Mouse (Mus musculus) kidney, postnatal 25 days (tissue): ENCODE results near the gene Cers2.

Experiments used
- DNase-seq, 2 experiments: peaks; one replicate each; pipeline ENCODE4 v3.0.0; 2021; ENCODE audit warnings: mixed read lengths in 2 of 2

The Cers2 gene

GRCm38 (mm10) chr3:95290156-95290555 is 24.4 kb upstream of the Cers2 start:
- DNase-seq: no peak

- DNase-seq: peak in 1 of 2 experiments; percentile 48
Measured at GRCm38 (mm10) chr3:95291041-95291440, 23.6 kb upstream of the Cers2 start.

DNA sequence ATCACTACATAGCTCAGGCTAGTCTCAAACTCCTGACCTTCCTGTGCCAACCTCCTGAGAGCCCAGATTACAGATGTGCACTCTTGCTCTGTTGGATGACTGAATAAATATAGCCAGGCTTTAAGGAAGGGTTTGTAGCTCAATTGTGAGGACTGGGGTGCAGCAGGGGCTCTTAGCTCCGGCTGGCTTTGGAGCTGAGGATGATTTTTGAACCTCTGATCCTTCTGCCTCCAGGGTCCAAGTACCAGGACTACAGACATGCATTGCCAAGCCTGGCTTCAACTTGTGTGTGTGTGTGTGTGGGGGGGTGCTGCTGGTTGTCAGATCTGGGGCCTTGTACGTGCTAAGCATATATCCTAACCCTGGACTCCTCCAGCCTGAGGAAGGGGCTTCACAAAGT is 21.7 kb upstream of the Cers2 start:
- DNase-seq: no peak

- DNase-seq: peak; percentile 57 to 85
Measured at GRCm38 (mm10) chr3:95293537-95293936, 21.1 kb upstream of the Cers2 start.

DNA sequence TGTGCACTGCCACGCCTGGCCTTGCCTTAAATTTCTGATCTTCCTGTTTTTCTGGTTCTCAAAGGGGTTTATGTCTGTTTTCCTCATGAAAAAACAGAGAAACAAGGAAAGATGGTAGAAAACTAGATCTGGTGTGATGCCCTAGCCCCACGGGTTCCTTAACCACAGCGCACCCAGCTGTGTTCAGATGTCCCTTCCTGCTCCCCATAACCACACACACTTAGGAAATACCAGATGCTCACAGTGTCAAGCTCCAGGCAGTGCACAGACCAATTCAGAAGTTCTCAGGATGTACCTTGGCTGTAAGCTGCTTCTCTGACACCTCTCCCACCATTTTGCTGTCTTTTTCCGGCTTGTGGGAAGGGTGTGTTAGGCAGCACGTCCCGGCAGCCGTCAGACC is 20.3 kb upstream of the Cers2 start:
- no peak for DNase-seq

DNA sequence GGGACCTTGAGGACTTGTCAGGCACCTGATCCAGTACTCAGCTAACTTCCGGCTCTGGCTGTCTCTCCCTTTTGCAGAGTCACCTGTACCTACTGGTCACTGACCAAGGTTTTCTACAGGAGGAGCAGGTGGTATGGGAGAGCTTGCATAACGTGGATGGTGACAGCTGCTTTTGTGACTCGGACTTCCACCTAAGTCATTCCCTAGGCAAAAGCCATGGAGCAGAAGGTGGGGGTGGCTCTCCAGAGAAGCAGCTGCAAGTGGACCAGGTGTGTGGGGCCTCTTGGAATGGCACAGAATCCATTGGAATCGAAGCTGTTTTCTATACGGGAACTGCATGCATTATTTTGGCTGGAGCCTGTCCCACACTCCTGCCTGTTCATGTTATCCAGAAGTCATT is 19.9 kb upstream of the Cers2 start:
- DNase-seq: no peak

GRCm38 (mm10) chr3:95295321-95296102 is 19.1 kb upstream of the Cers2 start:
- DNase-seq: peak; percentile 69 to 87

DNA sequence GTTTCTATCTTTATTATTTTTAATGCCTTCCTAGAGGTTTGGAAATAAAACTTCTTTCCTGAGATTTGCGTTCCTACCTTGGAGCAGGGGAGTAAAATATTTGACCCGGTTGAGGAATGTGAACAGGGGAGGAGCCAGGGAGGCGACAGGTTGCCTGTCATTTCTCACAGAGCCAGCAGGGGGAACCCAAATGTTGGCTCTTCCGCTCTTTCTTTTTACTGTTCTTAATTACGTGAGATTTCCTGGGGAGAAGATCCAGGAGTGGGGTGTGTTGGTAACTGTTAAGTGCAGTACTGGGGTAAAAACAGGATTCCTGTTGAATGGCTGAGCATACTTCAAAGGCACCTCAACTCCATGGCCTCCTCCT is 18.5 kb upstream of the Cers2 start:
- DNase-seq: peak; percentile 70 to 75

DNA sequence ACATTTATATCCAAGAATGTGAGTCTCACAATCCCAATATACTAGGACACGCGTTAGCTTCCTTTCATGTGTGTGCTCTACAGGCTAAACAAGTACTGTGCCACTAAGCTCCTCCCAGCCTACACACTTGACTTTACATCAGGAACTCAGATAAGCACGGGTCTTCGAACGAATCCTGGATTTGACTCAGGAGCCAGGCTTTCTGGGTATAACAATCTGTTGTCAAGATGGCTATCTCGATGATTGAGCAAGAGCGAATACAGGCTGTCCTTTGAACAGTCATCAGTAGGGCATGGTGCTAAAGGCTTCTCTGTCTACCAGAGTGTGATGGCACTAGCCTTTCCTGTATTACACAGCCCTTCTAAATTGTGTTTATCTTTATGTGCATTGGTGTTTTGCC is 16.6 kb upstream of the Cers2 start:
- no peak for DNase-seq

DNA sequence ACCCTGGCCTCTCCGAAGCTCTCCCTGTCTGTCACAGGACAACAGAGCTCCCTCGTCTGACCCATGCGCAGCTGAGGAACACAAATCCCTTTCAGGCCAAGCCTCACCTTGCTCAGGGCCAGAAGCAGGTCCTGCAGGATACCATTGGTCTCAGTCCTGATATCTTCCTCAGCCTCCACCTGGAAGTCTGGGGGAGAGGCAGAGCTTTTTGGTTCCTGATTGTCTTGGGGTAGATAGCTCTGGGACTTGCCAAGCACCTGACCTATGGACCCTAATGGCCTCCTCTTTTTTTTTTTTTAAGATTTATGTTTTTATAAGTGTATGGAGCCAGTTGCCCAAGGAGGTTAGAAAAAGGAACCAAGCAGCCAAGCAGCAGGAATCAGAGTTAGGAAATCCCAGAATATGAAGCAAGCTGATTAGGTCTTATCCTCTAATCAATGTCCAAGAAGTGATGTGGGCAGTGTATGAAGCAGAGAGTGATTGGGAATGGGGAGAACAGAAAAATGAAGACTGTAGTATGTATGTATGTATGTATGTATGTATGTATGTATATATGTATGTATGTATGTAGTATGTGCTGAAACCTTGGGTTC is 13.3 kb upstream of the Cers2 start:
- DNase-seq: peak in 1 of 2 experiments; percentile 34

DNA sequence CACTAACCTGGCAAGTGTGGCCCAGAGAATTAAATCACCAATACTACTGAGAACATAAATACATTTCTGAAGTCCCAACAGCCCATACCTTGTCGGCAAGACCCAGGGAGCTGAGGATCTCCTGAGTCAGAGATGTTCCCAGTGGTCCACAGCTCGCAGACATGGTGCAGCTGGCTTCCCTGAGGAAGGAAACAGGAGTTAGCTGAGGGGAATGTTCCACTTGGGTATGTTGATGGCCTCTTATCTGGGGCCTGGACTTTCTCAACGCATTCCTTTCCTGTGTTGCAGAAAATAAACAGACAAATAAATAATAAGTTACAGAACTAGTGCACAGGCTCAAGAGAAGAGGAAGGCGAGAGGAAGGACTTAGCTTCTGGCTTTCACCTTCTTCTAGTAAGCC is 8.3 kb upstream of the Cers2 start:
- DNase-seq: no peak

DNA sequence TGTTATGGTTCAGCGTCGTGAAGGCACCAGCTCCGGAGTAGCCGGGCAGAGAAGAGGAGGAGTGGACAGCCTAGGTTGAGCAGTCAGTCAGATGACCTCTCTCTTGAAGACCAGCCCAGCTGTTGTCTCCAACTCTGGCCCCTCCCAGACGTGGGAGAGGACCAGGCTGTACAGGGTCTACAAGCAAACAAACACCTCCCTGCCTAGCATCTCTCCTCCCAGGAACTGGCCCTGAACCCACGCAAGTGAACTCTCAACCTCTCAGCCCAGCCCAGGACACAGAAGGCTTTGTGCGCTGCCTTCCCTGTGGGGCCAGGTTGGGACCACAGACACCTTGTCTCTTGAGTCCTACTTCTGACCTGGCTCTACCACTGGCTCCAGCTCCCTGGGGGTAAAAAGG is 7.5 kb upstream of the Cers2 start, which contains the start of gene Anxa9:
Anxa9 (minus strand) TSS at position 77 of the 400 bp plus-strand sequence.
- peak in 1 of 2 experiments; percentile 48 for DNase-seq

- DNase-seq: peak in 1 of 2 experiments; percentile 8
Measured at GRCm38 (mm10) chr3:95310496-95310895, 4.1 kb upstream of the Cers2 start.

DNA sequence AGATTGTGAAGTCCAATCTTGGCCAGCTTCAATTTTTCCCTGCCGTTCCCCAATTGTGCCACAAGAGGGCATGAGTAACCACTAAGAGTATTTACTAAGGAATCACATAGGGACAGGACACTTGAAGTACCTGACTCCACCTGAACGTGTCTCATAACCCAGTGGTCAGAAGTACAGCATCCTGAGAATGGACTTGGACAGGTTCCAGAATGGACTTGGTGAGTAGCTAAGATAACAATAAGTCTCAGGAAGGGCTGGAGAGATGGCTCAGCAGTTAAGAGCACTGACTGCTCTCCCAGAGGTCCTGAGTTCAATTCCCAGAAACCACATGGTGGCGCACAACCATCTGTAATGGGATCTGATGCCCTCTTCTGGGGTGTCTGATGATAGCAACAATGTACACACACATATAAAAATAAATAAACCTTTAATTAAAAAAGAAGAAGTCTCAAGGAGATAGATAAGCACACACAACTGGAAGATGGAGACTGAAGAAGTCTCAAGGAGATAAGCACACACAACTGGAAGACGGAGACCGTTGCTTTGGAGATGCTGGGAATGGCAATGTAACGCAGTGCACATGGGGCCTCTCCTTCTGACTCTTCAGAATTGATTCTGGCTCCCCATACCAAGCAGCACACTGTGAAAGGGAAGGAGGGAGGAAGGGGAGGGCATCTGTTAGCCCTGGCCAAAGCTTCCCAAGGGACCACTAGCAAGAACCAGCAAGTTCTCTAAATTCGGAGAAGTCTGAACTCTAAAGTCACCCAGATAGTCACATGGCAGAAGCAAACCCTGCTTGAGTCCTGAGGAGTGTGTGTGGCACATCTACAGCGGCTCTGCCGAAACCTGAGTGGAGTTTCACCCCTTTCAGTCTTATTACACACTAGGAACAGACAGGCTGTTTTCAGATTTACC is 3.4 kb upstream of the Cers2 start:
- peak; percentile 76 to 82 for DNase-seq

DNA sequence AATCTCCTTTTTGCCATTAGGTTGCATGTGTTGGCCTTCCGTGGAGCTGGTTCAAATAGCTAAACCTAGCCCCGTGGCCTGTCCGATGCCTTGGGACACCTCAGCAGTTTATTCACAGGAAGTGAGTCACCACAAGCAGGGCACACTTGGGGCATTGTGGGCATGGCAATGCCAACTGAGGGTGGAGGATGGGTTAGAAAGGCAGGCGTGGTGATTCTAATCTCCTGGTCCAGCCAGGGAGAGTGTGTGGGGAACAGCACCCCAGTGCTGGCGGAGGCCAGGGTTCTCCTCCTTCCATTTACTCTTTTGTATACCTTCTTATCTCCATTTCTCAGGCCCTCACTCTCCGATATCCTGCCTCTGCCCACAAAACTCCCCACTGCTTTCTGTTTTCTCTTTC is 2.0 kb upstream of the Cers2 start:
- peak in 1 of 2 experiments; percentile 35 for DNase-seq

DNA sequence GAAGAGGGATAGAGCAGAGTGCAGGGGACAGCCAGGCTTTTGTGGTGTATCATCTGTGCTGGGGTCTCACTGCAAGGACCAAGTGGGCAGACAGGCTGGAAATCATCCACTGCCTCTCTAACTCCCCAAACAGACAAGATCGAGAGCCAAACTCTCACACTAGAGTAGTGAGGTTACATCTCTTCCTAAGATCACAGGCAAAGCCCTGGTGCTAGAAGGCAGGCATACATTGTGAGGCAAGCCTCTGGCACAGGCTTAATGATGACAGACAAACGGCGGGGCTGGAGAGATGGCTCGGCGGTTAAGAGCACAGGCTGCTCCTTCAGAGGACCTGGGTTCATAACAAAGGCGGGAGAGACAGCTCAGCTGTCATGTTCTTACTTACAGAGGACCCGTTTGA is 1.1 kb upstream of the Cers2 start:
- DNase-seq: peak in 1 of 2 experiments; percentile 26

GRCm38 (mm10) chr3:95314075-95314474 is 516 bp upstream of the Cers2 start:
- no peak for DNase-seq

DNA sequence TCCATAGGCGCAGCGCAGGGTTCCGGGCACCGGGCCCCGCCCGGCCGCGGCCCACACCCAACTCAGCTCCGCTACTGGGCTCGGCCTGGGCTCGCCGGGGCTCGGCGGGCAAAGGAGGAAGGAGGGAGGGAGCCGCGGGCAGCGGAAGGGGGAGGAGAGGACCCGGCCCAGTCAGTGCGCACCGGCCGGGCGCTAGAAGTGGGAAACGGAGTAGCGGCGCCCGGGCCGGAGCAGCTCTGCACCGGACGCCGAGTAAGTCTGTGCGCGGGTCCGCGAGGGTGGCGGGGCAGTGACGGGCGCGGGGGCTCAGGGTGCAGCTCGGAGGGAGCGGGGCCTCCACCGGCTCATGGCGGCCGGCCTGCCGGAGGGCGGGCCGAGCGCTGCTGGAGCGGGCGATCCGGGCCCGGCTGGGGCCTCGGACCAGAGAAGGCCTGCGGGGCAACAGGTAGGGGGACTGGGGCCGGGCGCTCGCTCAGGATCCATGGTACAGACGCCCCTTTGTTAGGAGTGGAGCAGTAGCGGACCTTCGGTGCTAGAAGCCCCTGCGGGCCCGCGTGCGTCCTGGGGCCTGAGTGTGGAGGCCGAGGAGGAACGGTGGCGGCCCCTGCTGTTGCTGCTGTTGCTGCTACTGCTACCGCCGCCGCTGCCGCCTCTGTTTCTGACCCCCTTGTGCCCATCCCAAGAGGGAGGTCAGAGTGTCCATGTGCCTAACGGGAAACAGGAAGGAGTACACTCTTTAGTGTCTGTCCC is 678 bp downstream of the Cers2 start:
- peak; percentile 91 to 96 for DNase-seq

DNA sequence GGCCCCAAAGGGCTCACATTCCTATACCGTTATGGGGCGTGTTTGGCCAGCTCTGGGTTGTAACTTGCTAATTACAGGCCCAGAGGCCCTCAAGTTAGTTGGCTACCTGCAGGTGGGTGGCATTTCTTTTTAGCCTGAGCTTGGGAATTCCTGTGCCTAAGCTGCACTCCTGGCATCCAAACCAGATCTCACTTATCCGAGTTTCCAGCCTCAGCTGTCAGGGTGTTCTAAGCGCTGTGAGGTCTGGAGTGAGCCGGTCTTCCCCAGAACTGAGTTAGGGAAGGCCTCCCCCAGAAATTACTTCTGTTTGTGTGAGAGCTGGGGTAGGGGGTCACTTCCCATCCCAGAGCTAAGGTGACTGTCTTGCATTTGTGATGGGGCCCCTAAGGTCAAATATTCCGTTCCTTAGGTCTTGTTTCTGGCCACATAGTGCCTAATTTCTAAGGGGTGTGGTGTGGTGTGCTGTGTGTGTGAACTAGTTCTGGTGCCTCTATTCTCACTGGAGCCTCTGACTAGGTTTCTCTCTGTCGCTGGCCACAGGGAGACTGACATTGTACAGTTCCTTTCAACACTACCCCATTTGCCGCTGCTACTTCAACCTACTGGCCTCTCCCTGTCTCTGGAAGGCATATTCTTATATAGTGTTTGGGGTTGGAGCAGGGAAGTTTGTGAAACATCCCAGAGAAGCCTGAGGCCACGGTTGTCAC is 1.4 kb downstream of the Cers2 start:
- peak in 1 of 2 experiments; percentile 23 for DNase-seq

- peak; percentile 74 to 87 for DNase-seq
Measured at GRCm38 (mm10) chr3:95317414-95318080, 3.0 kb downstream of the Cers2 start.

- peak; percentile 85 to 94 for DNase-seq
Measured at GRCm38 (mm10) chr3:95318548-95318947, 4.0 kb downstream of the Cers2 start.
